Mouse (Mus musculus) gastrocnemius, adult 18-20 months (tissue): ENCODE measurements around the gene Lingo2. TPM values are rescaled to one million over a fixed set of nuclear protein-coding genes. Genes with fewer than 3 reads are reported as not detected.

ENCODE experiments used
- DNase-seq: peaks from one replicate; pipeline ENCODE4 v3.0.0; 2021; ENCODE audit warnings: low spot score
- total RNA-seq, 2 experiments: library from RNA; stranded (reverse); gene quantifications; 2 replicates each; pipeline ENCODE4 v1.2.3; 2021

The Lingo2 gene
- total RNA-seq, 2 experiments from 2014 or later = not detected

- no peak for DNase-seq
Observed at GRCm38 (mm10) chr4:36560997-36561396, 390.6 kb downstream of the Lingo2 start.

- no peak for DNase-seq
Observed at GRCm38 (mm10) chr4:36540664-36541360, 410.7 kb downstream of the Lingo2 start.

GRCm38 (mm10) chr4:36533895-36534294 is 417.7 kb downstream of the Lingo2 start:
- DNase-seq = no peak

DNA sequence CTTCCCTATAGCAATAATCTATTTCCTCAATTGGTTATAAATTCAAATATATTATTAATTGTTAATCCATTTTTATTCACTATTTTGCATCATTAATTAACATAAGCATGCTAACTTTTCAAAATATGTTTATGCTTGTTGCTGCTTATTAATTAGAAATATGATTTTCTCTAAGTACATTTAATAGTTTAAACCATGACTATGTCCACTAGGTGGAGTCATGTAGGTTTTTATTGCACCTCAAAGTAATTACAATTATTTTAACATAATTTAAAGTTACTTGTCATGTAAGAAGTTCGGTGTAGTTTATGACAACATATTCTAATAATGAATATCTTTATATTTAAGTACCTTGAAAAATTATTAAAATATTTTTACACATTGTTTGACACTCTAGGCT is 461.3 kb downstream of the Lingo2 start:
- no peak for DNase-seq

GRCm38 (mm10) chr4:36435211-36435610 is 516.3 kb downstream of the Lingo2 start:
- no peak for DNase-seq

- DNase-seq = no peak
Observed at GRCm38 (mm10) chr4:36426192-36426591, 525.4 kb downstream of the Lingo2 start.

DNA sequence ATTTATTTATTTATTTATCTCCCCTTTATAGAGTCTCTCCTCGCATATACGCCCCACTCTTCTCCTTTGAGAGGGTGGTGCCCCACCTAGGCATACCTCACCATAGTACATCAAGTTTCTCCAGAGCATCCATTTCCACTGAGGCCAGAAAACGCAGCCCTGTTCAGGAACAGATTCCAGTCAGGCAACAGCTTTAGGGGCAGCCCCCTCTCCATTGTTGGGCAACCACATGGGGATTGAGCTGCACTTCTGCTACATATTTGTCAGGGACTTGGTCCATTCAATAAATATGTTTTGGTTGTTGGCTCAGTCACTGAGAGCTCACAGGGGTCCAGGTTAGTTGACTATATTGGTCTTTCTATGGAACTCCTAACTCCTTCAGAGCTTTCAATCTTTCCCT is 544.2 kb downstream of the Lingo2 start:
- DNase-seq = no peak

- DNase-seq = no peak
Observed at GRCm38 (mm10) chr4:36368925-36369324, 582.6 kb downstream of the Lingo2 start.

DNA sequence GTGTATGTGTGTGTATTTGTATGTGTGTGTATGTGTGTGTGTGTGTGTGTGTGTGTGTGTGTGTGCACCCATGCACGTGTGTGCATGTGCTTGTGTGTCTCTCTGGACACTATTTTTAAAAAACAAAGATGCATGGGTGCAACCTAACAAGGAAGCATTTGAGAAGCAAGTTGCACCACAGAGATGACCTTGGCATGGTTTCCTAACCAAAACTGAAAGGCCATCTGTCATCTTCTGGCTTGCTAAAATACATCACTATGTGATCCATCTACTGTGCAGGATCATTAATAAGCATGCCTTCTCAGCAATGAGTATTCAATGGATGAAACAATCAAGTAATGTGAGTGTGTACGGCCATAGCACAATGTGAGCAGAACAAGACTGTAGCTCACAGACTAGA is 597.1 kb downstream of the Lingo2 start:
- no peak for DNase-seq

GRCm38 (mm10) chr4:36331741-36332140 is 619.8 kb downstream of the Lingo2 start:
- no peak for DNase-seq

GRCm38 (mm10) chr4:36325603-36326002 is 625.9 kb downstream of the Lingo2 start:
- DNase-seq = no peak

GRCm38 (mm10) chr4:36313067-36313466 is 638.5 kb downstream of the Lingo2 start:
- no peak for DNase-seq

- DNase-seq = no peak
Observed at GRCm38 (mm10) chr4:36311431-36311830, 640.1 kb downstream of the Lingo2 start.

GRCm38 (mm10) chr4:36305228-36305627 is 646.3 kb downstream of the Lingo2 start:
- DNase-seq = no peak

- DNase-seq = no peak
Observed at GRCm38 (mm10) chr4:36289701-36290053, 661.9 kb downstream of the Lingo2 start.

DNA sequence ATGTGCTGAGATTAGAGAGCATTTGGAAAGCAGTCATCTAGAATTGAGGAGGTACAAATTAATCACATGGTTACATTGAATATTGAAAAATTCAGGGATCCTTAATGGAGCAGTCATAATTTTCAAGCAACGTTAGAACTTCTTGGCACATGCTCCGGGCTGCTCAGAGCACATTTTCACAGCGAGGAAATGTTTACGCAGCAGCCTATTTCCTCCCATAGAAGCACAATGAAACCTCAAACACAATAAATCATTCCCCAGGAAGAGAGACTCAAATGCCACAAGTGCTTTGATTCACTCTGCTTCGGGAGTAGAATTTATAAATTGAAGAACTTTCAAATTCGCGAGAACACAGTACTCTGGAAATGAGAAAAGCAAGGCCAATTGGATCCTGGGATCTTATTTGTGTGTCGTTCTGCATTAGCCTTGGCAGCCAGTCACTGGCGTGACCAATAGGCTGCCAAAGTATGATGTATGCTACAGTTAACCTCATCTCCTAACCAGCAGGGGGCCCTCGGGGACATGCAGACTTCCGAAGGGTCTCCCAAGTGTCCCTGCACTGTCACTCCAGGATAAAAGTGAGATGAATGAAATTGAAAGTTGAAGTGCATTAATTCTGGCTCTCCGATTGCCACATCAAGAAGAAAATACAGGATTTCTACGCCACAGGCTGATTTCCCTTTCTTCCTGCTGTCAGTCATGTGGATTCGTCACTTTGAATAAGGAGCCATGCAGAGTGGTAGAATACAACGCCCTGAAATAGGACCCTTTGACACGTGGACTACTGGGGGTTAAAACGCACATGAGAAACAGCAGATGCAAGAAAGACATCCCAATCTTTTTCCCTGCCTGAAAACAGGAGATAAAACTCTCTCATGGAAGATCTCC is 662.5 kb downstream of the Lingo2 start:
- DNase-seq = peak; percentile 1

DNA sequence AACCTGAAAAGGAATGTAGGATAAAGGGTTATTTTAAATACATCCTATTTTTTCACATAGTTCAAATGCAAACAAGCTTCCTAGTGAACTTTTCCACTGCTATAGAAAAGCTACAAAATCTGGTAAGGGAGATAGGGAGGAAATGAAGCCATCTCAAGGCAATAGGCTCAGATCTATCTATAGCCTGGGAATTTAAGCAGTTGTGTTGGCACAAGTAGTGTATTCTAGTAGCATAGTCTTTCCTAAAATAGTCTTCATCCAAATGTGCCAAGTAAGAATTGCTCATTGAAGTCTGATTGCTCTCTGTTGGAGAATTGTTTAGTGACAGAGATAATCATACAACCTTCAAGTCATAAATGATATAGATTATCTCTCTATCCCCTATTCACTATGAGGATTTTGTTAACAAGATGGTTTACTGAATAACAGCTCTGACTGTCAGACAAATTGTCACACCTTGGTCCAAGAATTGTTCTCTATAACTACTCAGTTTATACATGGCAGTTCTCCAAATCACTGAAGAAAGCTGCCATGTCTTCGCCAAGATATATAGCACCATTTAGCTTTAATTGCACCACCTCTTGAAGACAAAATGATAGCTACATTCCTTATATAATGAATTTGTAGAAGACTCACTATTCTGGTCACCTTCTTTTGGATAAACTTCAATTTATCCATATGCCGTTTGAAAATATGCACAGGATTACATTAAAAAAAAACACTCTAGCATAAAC is 688.9 kb downstream of the Lingo2 start:
- no peak for DNase-seq

GRCm38 (mm10) chr4:36186231-36186922 is 765.2 kb downstream of the Lingo2 start:
- DNase-seq = no peak

DNA sequence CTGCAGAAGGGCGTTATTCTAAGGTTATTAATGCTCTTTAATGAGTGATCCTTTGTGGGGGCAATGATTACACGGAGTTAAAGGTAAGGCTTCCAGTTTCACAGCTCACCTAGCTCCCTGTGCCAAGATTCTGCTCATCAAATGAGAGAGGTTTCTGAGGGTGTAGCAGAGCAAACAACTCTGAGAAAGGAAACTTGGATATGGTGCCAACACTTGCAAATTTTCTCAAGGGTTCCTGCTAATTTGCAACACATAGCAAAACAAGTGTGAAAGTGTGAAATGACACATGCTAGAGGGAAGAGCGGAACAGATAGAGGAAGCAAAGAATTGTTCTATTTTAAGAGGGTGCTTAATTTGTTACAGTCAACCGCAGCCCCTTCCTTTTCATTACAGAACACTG is 767.9 kb downstream of the Lingo2 start:
- DNase-seq = no peak

DNA sequence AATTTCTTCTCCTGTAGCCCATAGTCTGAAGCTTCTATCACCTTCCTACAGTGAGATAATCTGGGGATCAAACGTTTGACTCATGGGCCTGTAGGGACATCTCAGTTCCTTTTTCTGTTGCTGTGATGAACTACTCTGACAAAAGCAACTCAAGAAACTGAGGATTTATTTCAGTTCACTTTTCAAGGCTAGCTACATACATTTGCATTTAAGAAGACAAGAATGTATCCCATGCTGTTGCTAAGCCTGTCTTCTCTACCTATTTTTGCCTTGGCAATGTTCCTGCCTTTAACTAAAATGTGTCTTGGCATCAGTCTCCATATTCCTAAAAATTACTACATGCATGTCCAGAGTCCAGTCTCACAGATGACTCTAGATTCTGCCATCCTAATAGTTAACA is 781.4 kb downstream of the Lingo2 start:
- no peak for DNase-seq

DNA sequence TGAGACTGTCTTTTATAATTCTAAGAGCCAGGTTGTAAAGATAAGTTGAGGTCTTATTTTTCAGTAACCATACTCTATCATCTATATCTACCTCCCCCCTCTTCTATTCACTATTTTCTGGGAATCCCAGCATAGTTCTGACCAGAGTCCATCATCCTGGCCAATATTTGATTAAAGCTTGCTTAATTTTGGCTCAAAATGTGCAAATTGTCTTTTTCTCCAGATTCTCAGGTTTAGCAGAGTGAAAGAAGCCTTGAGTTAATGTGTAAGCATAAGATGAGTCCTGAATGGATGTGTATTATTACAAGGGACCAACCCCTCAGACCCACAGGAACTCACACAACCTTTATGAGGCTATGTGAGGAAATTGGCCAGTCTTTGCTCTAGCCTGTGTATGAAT is 820.2 kb downstream of the Lingo2 start:
- DNase-seq = no peak

DNA sequence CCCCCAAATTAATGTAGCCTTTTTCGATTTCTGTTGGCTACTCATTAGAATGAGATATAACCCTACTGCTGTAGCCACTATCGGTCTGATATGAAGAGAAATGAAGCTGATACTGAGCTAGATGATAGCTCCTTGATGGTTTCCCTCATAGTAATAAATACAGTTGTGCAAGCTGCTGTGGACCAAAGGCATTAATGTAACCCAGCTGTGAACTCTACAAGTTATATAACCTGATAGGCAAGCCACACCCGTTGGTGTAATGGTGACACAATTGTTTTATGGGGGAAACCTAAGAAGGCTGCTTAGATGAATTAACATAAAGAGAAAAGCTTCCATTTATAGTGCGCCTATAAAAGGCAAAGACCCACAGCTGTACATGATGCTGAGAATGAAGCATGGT is 856.1 kb downstream of the Lingo2 start:
- DNase-seq = no peak
